Comparison of ENCODE assay signal across 9 mouse cellular contexts in genomic region chr7:133759611-133760353, GRCm38 (mm10). TPM values are rescaled to one million over a fixed set of nuclear protein-coding genes. Genes with fewer than 3 reads are reported as not detected.
DNase-seq lines count a peak whose midpoint lies in the region; ATAC-seq and TF ChIP-seq lines count a peak whose summit lies in the region.
"Had no signal": no experiment of that assay in that cellular context is flagged by ENCODE, and none has a peak within 500 bp of the region (broad histone marks: within the 10 kb centered on the region; RNA-seq: fewer than 3 reads in every experiment).

No protein-coding gene starts in this region.

- H3K4me1 ChIP-seq in heart, embryonic 13.5 days: peaks cover 40% of the 10 kb centered on the region
- H3K4me1 ChIP-seq in intestine, embryonic 16.5 days (ENCODE audit: control insufficient read depth, insufficient read depth, low read length): peaks cover 12% of the 10 kb centered on the region
- peaks cover 39% of the 10 kb centered on the region for H3K4me1 ChIP-seq in midbrain, embryonic 13.5 days (replicated peaks)
- H3K4me1 ChIP-seq in cerebellum, adult 2 months (ENCODE audit: control insufficient read depth, insufficient read depth, low read length): peaks cover 2% of the 10 kb centered on the region; the same call in 1 of the 2 replicates

- intact Hi-C loops in heart, postnatal 36 days (cut with DNase I): no loop called here

- H3K4me2 ChIP-seq in heart, embryonic 13.5 days: peak overlapping the region; percentile 66
- H3K4me2 ChIP-seq in intestine, embryonic 16.5 days (ENCODE audit: low read depth, low read length): peak overlapping the region; percentile 26
- peak overlapping the region; percentile 51 for H3K4me2 ChIP-seq in midbrain, embryonic 13.5 days (replicated peaks)

- DNase-seq in heart, postnatal 36 days: no peak
- peak; percentile 89 for DNase-seq in embryo, embryonic 11 days
- no peak for DNase-seq in B cell, adult 2 months
- DNase-seq in cerebellum, adult 2 months: no peak
- DNase-seq in cerebellum, postnatal 4 days (ENCODE audit: low spot score in 2 of 2): no peak

- H3K4me3 ChIP-seq in heart, embryonic 13.5 days: peak overlapping the region; percentile 39
- H3K4me3 ChIP-seq in intestine, embryonic 16.5 days (ENCODE audit: low read length): no peak overlapping the region
- peak overlapping the region; percentile 28 for H3K4me3 ChIP-seq in midbrain, embryonic 13.5 days (replicated peaks)
- no peak overlapping the region for H3K4me3 ChIP-seq in cerebellum, adult 2 months (replicated peaks; ENCODE audit: insufficient read depth, low read depth, low read length)

- peaks cover 9% of the 10 kb centered on the region for H3K9me3 ChIP-seq in heart, embryonic 13.5 days
- H3K9me3 ChIP-seq in intestine, embryonic 16.5 days (ENCODE audit: control insufficient read depth, low read length): no peaks in the 10 kb centered on the region
- no peaks in the 10 kb centered on the region for H3K9me3 ChIP-seq in midbrain, embryonic 13.5 days

- peak overlapping the region; percentile 58 for H3K27ac ChIP-seq in heart, embryonic 13.5 days (replicated peaks)
- peak overlapping the region; percentile 23; the same call in 1 of the 2 replicates for H3K27ac ChIP-seq in intestine, embryonic 16.5 days (ENCODE audit: low read length)
- H3K27ac ChIP-seq in midbrain, embryonic 13.5 days: peak overlapping the region; percentile 85
- no peak overlapping the region for H3K27ac ChIP-seq in cerebellum, adult 2 months (ENCODE audit: insufficient read depth, low read length)

- H3K27me3 ChIP-seq in heart, embryonic 13.5 days (replicated peaks): no peaks in the 10 kb centered on the region
- H3K27me3 ChIP-seq in intestine, embryonic 16.5 days (replicated peaks; ENCODE audit: control insufficient read depth, insufficient read depth, low read length): no peaks in the 10 kb centered on the region
- H3K27me3 ChIP-seq in midbrain, embryonic 13.5 days: no peaks in the 10 kb centered on the region
- H3K27me3 ChIP-seq in cerebellum, adult 2 months (ENCODE audit: control insufficient read depth, insufficient read depth, low read length): no peaks in the 10 kb centered on the region
- H3K27me3 ChIP-seq: CH12.LX had no signal

- peaks cover 19% of the 10 kb centered on the region for H3K36me3 ChIP-seq in heart, embryonic 13.5 days
- H3K36me3 ChIP-seq in intestine, embryonic 16.5 days (ENCODE audit: control insufficient read depth, insufficient read depth, low read length): peaks cover 3% of the 10 kb centered on the region; the same call in 1 of the 2 replicates
- H3K36me3 ChIP-seq in midbrain, embryonic 13.5 days: no peaks in the 10 kb centered on the region

- H3K9ac ChIP-seq in heart, embryonic 13.5 days: peak overlapping the region; percentile 74
- no peak overlapping the region; the same call in 1 of the 2 replicates for H3K9ac ChIP-seq in intestine, embryonic 16.5 days (ENCODE audit: low read depth, low read length)
- H3K9ac ChIP-seq in midbrain, embryonic 13.5 days (replicated peaks): peak overlapping the region; percentile 30

- no peak for TF ChIP-seq POLR2A in cerebellum, adult 2 months (IDR thresholded peaks at IDR 0.05; ENCODE audit: borderline replicate concordance, insufficient read depth, low read length)

- TF ChIP-seq CTCF in cerebellum, adult 2 months (IDR thresholded peaks at IDR 0.05; ENCODE audit: borderline replicate concordance, insufficient read depth, low read depth, low read length): no peak

- ATAC-seq in heart, embryonic 13.5 days (ENCODE audit: extremely low read depth, insufficient number of reproducible peaks, low FRiP score, low TSS enrichment): no peak
- ATAC-seq in intestine, embryonic 16.5 days: peak; percentile 62
- ATAC-seq in midbrain, embryonic 13.5 days: peak; percentile 93

- 19% methylated on average over 27 of the region's 27 CpGs for WGBS in heart, embryonic 13.5 days
- 23% methylated on average over 27 of the region's 27 CpGs for WGBS in intestine, embryonic 16.5 days
- WGBS in midbrain, embryonic 13.5 days: 2% methylated on average over 27 of the region's 27 CpGs
- 55% methylated on average over 27 of the region's 27 CpGs for WGBS in cerebellum, adult 2 months

RNA-seq across cellular contexts. Expression of gene Fank1, which starts 16.9 kb away (rescaled TPM):
- 0.11 TPM in 1 of 2 replicates, not detected in the other for polyA plus RNA-seq in heart, embryonic 13.5 days (2015; fragmentation: Nextera tagmentation; extraction: Ambion mirVana)
- not detected for total RNA-seq in heart, postnatal 36 days (2021)
- polyA plus RNA-seq in intestine, embryonic 16.5 days (2015; fragmentation: Nextera tagmentation; extraction: Ambion mirVana): 0.54 and 0.56 TPM in 2 replicates
- polyA plus RNA-seq in midbrain, embryonic 13.5 days (2015; fragmentation: Nextera tagmentation; extraction: Ambion mirVana): 2.7 and 3.8 TPM in 2 replicates
- polyA plus RNA-seq in cerebellum, adult 2 months (2012; rRNA removed): 1.5 and 1.6 TPM in 2 replicates

RNA-seq across cellular contexts. Expression of gene Dhx32, which starts 22.7 kb away (rescaled TPM):
- 27.9 and 29.4 TPM in 2 replicates for polyA plus RNA-seq in heart, embryonic 13.5 days (2015; fragmentation: Nextera tagmentation; extraction: Ambion mirVana)
- total RNA-seq in heart, postnatal 36 days (2021): 10 to 100 TPM; 42.0 to 44.4 TPM
- polyA plus RNA-seq in intestine, embryonic 16.5 days (2015; fragmentation: Nextera tagmentation; extraction: Ambion mirVana): 89.5 and 93.9 TPM in 2 replicates
- 45.8 and 46.9 TPM in 2 replicates for polyA plus RNA-seq in midbrain, embryonic 13.5 days (2015; fragmentation: Nextera tagmentation; extraction: Ambion mirVana)
- 25.3 and 29.6 TPM in 2 replicates for polyA plus RNA-seq in cerebellum, adult 2 months (2012; rRNA removed)

RNA-seq across cellular contexts. Expression of gene Uros, which starts 49.9 kb away (rescaled TPM):
- polyA plus RNA-seq in heart, embryonic 13.5 days (2015; fragmentation: Nextera tagmentation; extraction: Ambion mirVana): 29.5 and 34.2 TPM in 2 replicates
- total RNA-seq in heart, postnatal 36 days (2021): 10 to 100 TPM; 20.9 to 21.7 TPM
- polyA plus RNA-seq in intestine, embryonic 16.5 days (2015; fragmentation: Nextera tagmentation; extraction: Ambion mirVana): 33.5 and 37.2 TPM in 2 replicates
- 58.6 and 59.0 TPM in 2 replicates for polyA plus RNA-seq in midbrain, embryonic 13.5 days (2015; fragmentation: Nextera tagmentation; extraction: Ambion mirVana)
- 34.7 and 35.1 TPM in 2 replicates for polyA plus RNA-seq in cerebellum, adult 2 months (2012; rRNA removed)

RNA-seq across cellular contexts. Expression of gene Bccip, which starts 50.6 kb away (rescaled TPM):
- 81.7 and 88.8 TPM in 2 replicates for polyA plus RNA-seq in heart, embryonic 13.5 days (2015; fragmentation: Nextera tagmentation; extraction: Ambion mirVana)
- 10 to 100 TPM; 50.5 to 51.8 TPM for total RNA-seq in heart, postnatal 36 days (2021)
- 134 and 158 TPM in 2 replicates for polyA plus RNA-seq in intestine, embryonic 16.5 days (2015; fragmentation: Nextera tagmentation; extraction: Ambion mirVana)
- 110 TPM in 2 replicates for polyA plus RNA-seq in midbrain, embryonic 13.5 days (2015; fragmentation: Nextera tagmentation; extraction: Ambion mirVana)
- polyA plus RNA-seq in cerebellum, adult 2 months (2012; rRNA removed): 104 and 111 TPM in 2 replicates

Comparison
In these comparisons a context has a peak if more than half of its experiments do, and no peak if none do; other contexts are left out.
1. H3K4me3 ChIP-seq: peak in heart, embryonic 13.5 days (single experiment) and midbrain, embryonic 13.5 days (single experiment); none in intestine, embryonic 16.5 days (single experiment) and cerebellum, adult 2 months (single experiment).
2. Peak in every context shown above with its lines, with median percentiles within 50 percentile points of each other: H3K4me2 ChIP-seq.